Mouse (Mus musculus) gastrocnemius, adult 2 months (tissue): ENCODE measurements around the gene Krtap16-3. TPM values are rescaled to one million over a fixed set of nuclear protein-coding genes. Genes with fewer than 3 reads are reported as not detected.

Source experiments
- DNase-seq: peaks from one replicate; pipeline ENCODE4 v3.0.0; 2022
- H3K27ac ChIP-seq: fragments of 200-600 bp; 2 replicates; pipeline ENCODE4 v1.8.1; 2022; ENCODE audit warnings: mild to moderate bottlenecking
- H3K4me3 ChIP-seq: fragments of 200-600 bp; 2 replicates; pipeline ENCODE4 v1.8.1; 2022; ENCODE audit warnings: mild to moderate bottlenecking, moderate library complexity
- CTCF ChIP-seq: fragments of 200-600 bp; IDR thresholded peaks from 2 replicates; pipeline ENCODE4 v1.8.1; 2022; ENCODE audit warnings: antibody characterized with exemption, mild to moderate bottlenecking, moderate library complexity
- intact Hi-C: fragments of 180-260 bp; cut with DNase I; formaldehyde crosslinking; loops from one replicate; pipeline ENCODE4 v1.15.1; 2025
- long read RNA-seq, 2 experiments: library from polyadenylated mRNA; stranded (forward); transcript quantifications; one replicate each; pipeline ENCODE4 v2.0.0; 2021
- total RNA-seq, 2 experiments: library from RNA; stranded (reverse); gene quantifications; 2 replicates each; pipeline ENCODE4 v1.2.3; 2021

Gene Krtap16-3
- not detected for total RNA-seq
- long read RNA-seq, experiment 1 = 0 reads
- long read RNA-seq, experiment 2 = 0 reads

DNA sequence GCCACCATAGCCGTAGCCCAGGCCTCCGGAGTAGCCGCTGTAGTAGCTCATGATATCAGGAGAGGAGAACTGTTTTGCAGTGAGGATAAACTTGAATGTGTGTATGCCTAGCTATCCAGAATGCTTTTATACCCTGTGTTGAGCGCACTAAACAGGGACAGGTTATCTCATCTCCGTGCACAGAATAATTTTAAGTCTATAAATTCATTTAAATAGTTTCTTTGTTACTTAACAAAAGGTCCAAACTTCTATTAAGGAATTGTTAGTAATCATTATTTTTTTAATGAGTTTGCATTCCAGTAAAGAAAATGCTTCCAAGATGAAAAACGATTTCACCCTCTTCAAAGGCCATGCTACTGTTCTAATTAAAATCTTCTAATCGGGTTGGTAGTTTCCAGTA, at the start of gene Krtap16-3:
Krtap16-3 (minus strand) TSS at position 101 of the 400 bp plus-strand sequence.
- no peak for DNase-seq
- no peak for TF ChIP-seq CTCF
- intact Hi-C loops = no loop called here
- Histone ChIP-seq H3K27ac (no peak within 1 kb of the TSS), H3K4me3 (no peak within 1 kb of the TSS)

DNA sequence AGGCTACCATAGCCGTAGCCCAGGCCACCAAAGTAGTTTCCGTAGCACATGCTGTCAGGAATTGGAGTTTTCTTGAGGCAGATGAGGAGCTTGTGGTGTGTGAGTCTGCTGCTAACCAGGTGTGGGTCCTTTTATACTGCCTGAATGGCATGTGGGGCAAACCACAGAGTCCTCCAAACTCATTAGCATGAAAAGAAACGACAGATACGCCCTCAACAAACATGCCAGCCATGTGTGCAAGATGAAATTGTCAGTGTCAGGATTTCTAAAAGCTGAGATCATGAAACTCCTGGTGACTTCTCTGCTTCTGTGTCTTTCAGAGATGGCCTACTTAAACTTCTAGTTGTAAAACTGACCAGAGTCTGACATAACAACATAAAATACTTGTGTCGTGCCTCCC, 48.0 kb upstream of the Krtap16-3 start, which contains the start of gene Krtap22-2:
Krtap22-2 (minus strand) TSS at position 101 of the 400 bp plus-strand sequence.
- no peak within 1 kb of the TSS for H3K4me3 ChIP-seq
- H3K27ac ChIP-seq = no peak within 1 kb of the TSS
- no peak for TF ChIP-seq CTCF
- intact Hi-C loops = no loop called here
- DNase-seq = no peak

DNA sequence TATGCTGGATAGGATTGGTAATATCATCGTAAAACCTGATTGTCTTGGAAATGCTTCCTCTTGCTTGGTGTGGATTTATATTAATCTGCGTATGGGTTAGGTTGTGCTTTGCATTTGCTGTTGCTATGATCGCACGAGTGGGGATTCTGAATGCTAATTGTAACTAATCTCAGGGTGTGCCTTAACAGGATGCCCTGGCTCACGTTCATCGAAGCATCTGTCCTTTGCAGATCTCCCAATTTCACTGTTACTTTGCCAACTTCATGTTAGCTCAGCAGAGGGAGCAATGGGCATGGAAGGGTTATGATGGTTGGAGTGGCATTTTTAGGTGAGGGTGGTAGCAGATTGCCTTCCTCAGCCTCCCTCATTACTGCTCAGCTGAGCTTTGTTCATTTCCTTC, 21.6 kb downstream of the Krtap16-3 start:
- TF ChIP-seq CTCF = no peak
- DNase-seq = no peak
- H3K27ac ChIP-seq = no peak overlapping the region
- no peak overlapping the region for H3K4me3 ChIP-seq
- intact Hi-C loops = no loop called here

DNA sequence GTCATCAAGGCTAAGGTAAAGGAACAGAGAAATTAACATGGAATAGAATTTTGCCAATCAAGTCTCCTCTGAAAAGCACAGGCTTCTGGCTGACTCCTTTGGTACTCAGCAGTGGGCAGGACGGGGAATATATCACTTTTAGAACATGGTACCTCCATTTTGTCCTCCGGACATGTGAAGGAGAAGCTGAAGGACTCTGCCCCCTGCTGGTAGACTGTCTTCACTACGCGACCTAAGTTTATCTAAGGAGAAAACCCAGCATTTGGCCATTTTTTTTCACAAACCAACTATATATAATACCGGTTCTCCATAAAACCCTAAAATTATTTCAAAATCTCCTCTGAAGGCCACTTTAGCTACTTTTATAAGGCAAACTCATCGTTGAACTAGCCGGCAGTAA, 24.4 kb downstream of the Krtap16-3 start:
- DNase-seq = no peak
- Histone ChIP-seq H3K4me3 (no peak overlapping the region), H3K27ac (no peak overlapping the region)
- intact Hi-C loops = no loop called here
- TF ChIP-seq CTCF = peak; percentile 28

DNA sequence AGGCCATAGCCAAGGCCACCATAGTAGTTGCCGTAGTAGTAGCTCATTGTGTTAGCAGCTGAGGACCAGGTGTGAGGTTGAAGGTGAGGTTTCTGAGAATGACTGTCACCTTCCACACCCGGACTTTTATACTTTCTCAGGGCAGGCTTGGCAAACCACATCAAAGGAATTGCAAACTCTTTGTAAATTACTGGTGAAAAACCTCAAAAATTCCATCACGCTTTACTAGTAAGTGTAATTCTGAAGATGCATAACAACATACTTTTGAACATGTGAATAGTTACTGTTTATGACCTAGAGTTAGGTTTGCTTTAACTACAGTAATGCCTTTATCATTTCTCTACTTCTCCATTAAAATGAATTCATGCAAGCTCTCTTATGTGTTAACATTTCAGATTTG, 30.5 kb downstream of the Krtap16-3 start, which contains the start of gene Krtap19-9b:
Krtap19-9b (minus strand) TSS at position 101 of the 400 bp plus-strand sequence.
- no peak within 1 kb of the TSS for H3K27ac ChIP-seq
- DNase-seq = no peak
- intact Hi-C loops = no loop called here
- no peak within 1 kb of the TSS for H3K4me3 ChIP-seq
- TF ChIP-seq CTCF = no peak

Other genes with a start within 250 kb of the Krtap16-3 start
- gene Krtap13-1, start 234.0 kb downstream of the Krtap16-3 start, total RNA-seq = not detected
- gene Krtap13, start 211.2 kb downstream of the Krtap16-3 start, total RNA-seq = not detected
- gene 2310034C09Rik, start 204.0 kb downstream of the Krtap16-3 start, total RNA-seq = not detected
- not detected for gene 2310057N15Rik, start 188.7 kb downstream of the Krtap16-3 start, total RNA-seq
- not detected for gene Gm5965, start 185.0 kb downstream of the Krtap16-3 start, total RNA-seq
- gene Gm20741, start 150.7 kb downstream of the Krtap16-3 start, total RNA-seq = not detected
- not detected for gene Krtap15, start 142.7 kb downstream of the Krtap16-3 start, total RNA-seq
- not detected for gene Krtap14, start 136.7 kb downstream of the Krtap16-3 start, total RNA-seq
- gene Krtap19-1, start 93.5 kb downstream of the Krtap16-3 start, total RNA-seq = not detected
- not detected for gene Krtap19-2, start 88.6 kb downstream of the Krtap16-3 start, total RNA-seq
- gene Krtap19-3, start 84.8 kb downstream of the Krtap16-3 start, total RNA-seq = not detected
- not detected for gene Krtap19-4, start 77.8 kb downstream of the Krtap16-3 start, total RNA-seq
- not detected for gene Krtap19-5, start 66.4 kb downstream of the Krtap16-3 start, total RNA-seq
- not detected for gene Krtap19-9b, start 30.6 kb downstream of the Krtap16-3 start, total RNA-seq
- gene Krtap22-2, start 47.9 kb upstream of the Krtap16-3 start, total RNA-seq = not detected
- not detected for gene Gm10229, start 52.4 kb upstream of the Krtap16-3 start, total RNA-seq
- not detected for gene Krtap6-1, start 68.8 kb upstream of the Krtap16-3 start, total RNA-seq
- not detected for gene Gm10228, start 78.6 kb upstream of the Krtap16-3 start, total RNA-seq
- gene Krtap6-5, start 85.0 kb upstream of the Krtap16-3 start, total RNA-seq = not detected
- not detected for gene 1110025L11Rik, start 101.1 kb upstream of the Krtap16-3 start, total RNA-seq
- not detected for gene Krtap6-3, start 121.1 kb upstream of the Krtap16-3 start, total RNA-seq
- not detected for gene Gm6358, start 178.0 kb upstream of the Krtap16-3 start, total RNA-seq
- not detected for gene Gm10061, start 188.2 kb upstream of the Krtap16-3 start, total RNA-seq
- gene Gm9789, start 195.1 kb upstream of the Krtap16-3 start, total RNA-seq = not detected
- gene Gm7735, start 206.6 kb upstream of the Krtap16-3 start, total RNA-seq = not detected
- not detected for gene 1110057P08Rik, start 211.9 kb upstream of the Krtap16-3 start, total RNA-seq
- not detected for gene Krtap20-2, start 243.0 kb upstream of the Krtap16-3 start, total RNA-seq